Mouse (Mus musculus) midbrain, embryonic 12.5 days (tissue): Measurements from ENCODE around the gene BC049762. TPM values are rescaled to one million over a fixed set of nuclear protein-coding genes. Genes with fewer than 3 reads are reported as not detected.

Experiments
- ATAC-seq: fragments of 200-750 bp; cut with Nextera tagmentation; 2 replicates; pipeline ENCODE4 v1.8.0; 2017; ENCODE audit warnings: low read depth, moderate TSS enrichment, moderate library complexity; ENCODE audit not compliant: low FRiP score
- H3K27ac ChIP-seq: fragments of 300-500 bp; sonication (generic); replicated peaks from 2 replicates; pipeline ENCODE4 v1.5.1; 2016; ENCODE audit warnings: mild to moderate bottlenecking
- H3K27me3 ChIP-seq: fragments of 300-500 bp; sonication (generic); 2 replicates; pipeline ENCODE4 v1.6.1; 2016; ENCODE audit warnings: mild to moderate bottlenecking
- H3K36me3 ChIP-seq: fragments of 300-500 bp; sonication (generic); 2 replicates; pipeline ENCODE4 v1.6.1; 2016
- H3K4me1 ChIP-seq: fragments of 300-500 bp; sonication (generic); 2 replicates; pipeline ENCODE4 v1.6.1; 2016
- H3K4me2 ChIP-seq: fragments of 300-500 bp; sonication (generic); replicated peaks from 2 replicates; pipeline ENCODE4 v1.6.1; 2016; ENCODE audit warnings: mild to moderate bottlenecking, moderate library complexity
- H3K4me3 ChIP-seq: fragments of 300-500 bp; sonication (generic); 2 replicates; pipeline ENCODE4 v1.5.1; 2016; ENCODE audit warnings: mild to moderate bottlenecking
- H3K9ac ChIP-seq: fragments of 300-500 bp; sonication (generic); replicated peaks from 2 replicates; pipeline ENCODE4 v1.6.1; 2016; ENCODE audit warnings: mild to moderate bottlenecking, moderate library complexity
- H3K9me3 ChIP-seq: fragments of 300-500 bp; sonication (generic); 2 replicates; pipeline ENCODE4 v1.6.1; 2016; ENCODE audit warnings: mild to moderate bottlenecking
- WGBS: fragments of 180-500 bp; shearing (Covaris S2); methylation state at CpG from one replicate; pipeline ENCODE4 v1.1.7; 2016; 5-methylcytosine and 5-hydroxymethylcytosine counted together
- polyA plus RNA-seq: library from polyadenylated mRNA; unstranded; fragments of >200 nt; fragmentation: Nextera tagmentation; extraction: Ambion mirVana; gene quantifications from 2 replicates; pipeline ENCODE4 v1.2.1, GENCODE M21; 2016

The BC049762 gene
- polyA plus RNA-seq, 1 experiment from 2014 or later, result 0.20 TPM

GRCm38 (mm10) chr11:51207758-51208157 is 55.1 kb downstream of the BC049762 start:
- no peak for ATAC-seq
- Histone ChIP-seq H3K27ac (no peak overlapping the region), H3K4me2 (no peak overlapping the region), H3K4me1 (no peaks in the 10 kb centered on the region), H3K9me3 (no peaks in the 10 kb centered on the region), H3K36me3 (no peaks in the 10 kb centered on the region), H3K27me3 (no peaks in the 10 kb centered on the region), H3K4me3 (no peak overlapping the region), H3K9ac (no peak overlapping the region)
- WGBS, result 88% methylated on average over 3 of the region's 3 CpGs

Other genes starting within 250 kb of the BC049762 start
- not detected in 2 replicates for gene Olfr54, start 248.8 kb downstream of the BC049762 start, polyA plus RNA-seq
- gene Olfr1375, start 214.9 kb downstream of the BC049762 start, polyA plus RNA-seq, result not detected in 2 replicates
- 11.3 and 11.7 TPM in 2 replicates for gene Zfp354a, start 203.8 kb downstream of the BC049762 start, polyA plus RNA-seq
- not detected in 2 replicates for gene Gm12569, start 42.6 kb downstream of the BC049762 start, polyA plus RNA-seq
- 148 and 150 TPM in 2 replicates for gene Clk4, start 1.3 kb downstream of the BC049762 start, polyA plus RNA-seq
- 14.8 and 18.3 TPM in 2 replicates for gene Col23a1, start 26.9 kb upstream of the BC049762 start, polyA plus RNA-seq